Mouse (Mus musculus): ENCODE data around the gene Gm7168. TPM values are rescaled to one million over a fixed set of nuclear protein-coding genes. Genes with fewer than 3 reads are reported as not detected.
A peak's percentile ranks its signal among the peaks of the same experiment; 100 is the strongest.
"Not testable (repeated sequence)": the region's sequence is repeated elsewhere in the genome, so short reads cannot be mapped to it uniquely, and the experiment has no call there.

The Gm7168 gene
- not detected in 2 replicates for polyA plus RNA-seq (2015; fragmentation: Nextera tagmentation; extraction: Ambion mirVana)

- not testable (repeated sequence) for H3K4me2 ChIP-seq; H3K27ac ChIP-seq; ATAC-seq (ENCODE audit: low FRiP score)
Observed at GRCm38 (mm10) chr17:13948073-13948472, at the start of gene Gm7168. Gene Gm7168 (plus strand): TSS chr17:13948373.

GRCm38 (mm10) chr17:13898838-13899237, 49.3 kb upstream of the Gm7168 start:
- Histone ChIP-seq H3K4me1 (replicated peaks) (no peaks in the 10 kb centered on the region), H3K27me3 (no peaks in the 10 kb centered on the region), H3K4me2 (no peak overlapping the region), H3K36me3 (peaks cover 62% of the 10 kb centered on the region), H3K4me3 (no peak overlapping the region), H3K27ac (no peak overlapping the region), H3K9ac (no peak overlapping the region), H3K9me3 (no peaks in the 10 kb centered on the region)
- no peak for ATAC-seq (ENCODE audit: low FRiP score)
- WGBS = 89% methylated on average over 17 of the region's 17 CpGs

More at GRCm38 (mm10) chr17:13948073-13948472, at the start of gene Gm7168:
- H3K9me3 ChIP-seq; H3K36me3 ChIP-seq; H3K4me3 ChIP-seq; H3K9ac ChIP-seq; H3K27me3 ChIP-seq; H3K4me1 ChIP-seq (replicated peaks): not testable (repeated sequence)
- 92% methylated on average over 1 of the region's 2 CpGs for WGBS

- Histone ChIP-seq H3K9ac (no peak overlapping the region), H3K4me3 (no peak overlapping the region), H3K9me3 (no peaks in the 10 kb centered on the region), H3K27me3 (no peaks in the 10 kb centered on the region), H3K4me2 (no peak overlapping the region), H3K27ac (no peak overlapping the region), H3K4me1 (replicated peaks) (no peaks in the 10 kb centered on the region), H3K36me3 (peaks cover 66% of the 10 kb centered on the region)
- ATAC-seq (ENCODE audit: low FRiP score) = no peak
- WGBS = 92% methylated on average over 7 of the region's 7 CpGs
Observed at GRCm38 (mm10) chr17:13899241-13899640, 48.9 kb upstream of the Gm7168 start.

- WGBS = 93% methylated on average over 8 of the region's 8 CpGs
- ATAC-seq (ENCODE audit: low FRiP score) = no peak
Observed at GRCm38 (mm10) chr17:13903793-13904192, 44.4 kb upstream of the Gm7168 start.

GRCm38 (mm10) chr17:13907082-13907481, 41.1 kb upstream of the Gm7168 start:
- no peaks in the 10 kb centered on the region for H3K27me3 ChIP-seq
- H3K4me2 ChIP-seq = no peak overlapping the region
- peaks cover 53% of the 10 kb centered on the region for H3K36me3 ChIP-seq
- H3K27ac ChIP-seq = no peak overlapping the region
- WGBS = 95% methylated on average over 5 of the region's 5 CpGs
- H3K9ac ChIP-seq = no peak overlapping the region
- no peak overlapping the region for H3K4me3 ChIP-seq
- no peak for ATAC-seq (ENCODE audit: low FRiP score)
- no peaks in the 10 kb centered on the region for H3K4me1 ChIP-seq (replicated peaks)
- no peaks in the 10 kb centered on the region for H3K9me3 ChIP-seq

More at GRCm38 (mm10) chr17:13903793-13904192, 44.4 kb upstream of the Gm7168 start:
- Histone ChIP-seq H3K27me3 (no peaks in the 10 kb centered on the region), H3K9ac (no peak overlapping the region), H3K4me2 (no peak overlapping the region), H3K4me1 (replicated peaks) (no peaks in the 10 kb centered on the region), H3K36me3 (peaks cover 75% of the 10 kb centered on the region), H3K27ac (no peak overlapping the region), H3K4me3 (no peak overlapping the region), H3K9me3 (no peaks in the 10 kb centered on the region)

GRCm38 (mm10) chr17:13907681-13908080, 40.5 kb upstream of the Gm7168 start:
- Histone ChIP-seq H3K36me3 (peaks cover 49% of the 10 kb centered on the region), H3K9me3 (no peaks in the 10 kb centered on the region), H3K9ac (no peak overlapping the region), H3K27ac (no peak overlapping the region), H3K27me3 (no peaks in the 10 kb centered on the region), H3K4me1 (replicated peaks) (no peaks in the 10 kb centered on the region), H3K4me2 (no peak overlapping the region), H3K4me3 (no peak overlapping the region)
- 82% methylated on average over 1 of the region's 1 CpGs for WGBS
- no peak for ATAC-seq (ENCODE audit: low FRiP score)

GRCm38 (mm10) chr17:13913951-13914350, 34.2 kb upstream of the Gm7168 start:
- ATAC-seq (ENCODE audit: low FRiP score) = no peak
- H3K4me1 ChIP-seq (replicated peaks) = no peaks in the 10 kb centered on the region
- WGBS = 77% methylated on average over 4 of the region's 4 CpGs

GRCm38 (mm10) chr17:13914531-13914930, 33.6 kb upstream of the Gm7168 start:
- ATAC-seq (ENCODE audit: low FRiP score) = no peak

More at GRCm38 (mm10) chr17:13913951-13914350, 34.2 kb upstream of the Gm7168 start:
- no peaks in the 10 kb centered on the region for H3K36me3 ChIP-seq
- no peak overlapping the region for H3K9ac ChIP-seq
- H3K9me3 ChIP-seq = no peaks in the 10 kb centered on the region
- no peak overlapping the region for H3K4me3 ChIP-seq
- H3K27me3 ChIP-seq = no peaks in the 10 kb centered on the region
- no peak overlapping the region for H3K27ac ChIP-seq
- no peak overlapping the region for H3K4me2 ChIP-seq

GRCm38 (mm10) chr17:13920771-13921170, 27.4 kb upstream of the Gm7168 start:
- Histone ChIP-seq H3K4me1 (replicated peaks) (peaks cover 8% of the 10 kb centered on the region; the same call in 1 of the 2 replicates), H3K9me3 (no peaks in the 10 kb centered on the region), H3K9ac (no peak overlapping the region), H3K27me3 (no peaks in the 10 kb centered on the region), H3K27ac (no peak overlapping the region), H3K4me2 (no peak overlapping the region), H3K36me3 (no peaks in the 10 kb centered on the region), H3K4me3 (no peak overlapping the region)
- WGBS = 77% methylated on average over 2 of the region's 2 CpGs
- no peak for ATAC-seq (ENCODE audit: low FRiP score)

More at GRCm38 (mm10) chr17:13914531-13914930, 33.6 kb upstream of the Gm7168 start:
- Histone ChIP-seq H3K4me3 (no peak overlapping the region), H3K4me1 (replicated peaks) (no peaks in the 10 kb centered on the region), H3K36me3 (no peaks in the 10 kb centered on the region), H3K4me2 (no peak overlapping the region), H3K9me3 (no peaks in the 10 kb centered on the region), H3K27ac (no peak overlapping the region), H3K9ac (no peak overlapping the region), H3K27me3 (no peaks in the 10 kb centered on the region)
- WGBS = 79% methylated on average over 4 of the region's 4 CpGs

GRCm38 (mm10) chr17:13923418-13923817, 24.8 kb upstream of the Gm7168 start:
- peak; percentile 37; the same call in 1 of the 2 replicates for ATAC-seq (ENCODE audit: low FRiP score)
- Histone ChIP-seq H3K27me3 (no peaks in the 10 kb centered on the region), H3K4me1 (replicated peaks) (peaks cover 8% of the 10 kb centered on the region; the same call in 1 of the 2 replicates), H3K9me3 (no peaks in the 10 kb centered on the region), H3K9ac (no peak overlapping the region), H3K36me3 (no peaks in the 10 kb centered on the region), H3K4me2 (no peak overlapping the region), H3K27ac (no peak overlapping the region), H3K4me3 (no peak overlapping the region)
- 66% methylated on average over 2 of the region's 2 CpGs for WGBS

- no peak overlapping the region for H3K9ac ChIP-seq
- H3K4me2 ChIP-seq = no peak overlapping the region
- no peak for ATAC-seq (ENCODE audit: low FRiP score)
- WGBS = 97% methylated on average over 2 of the region's 2 CpGs
- H3K4me3 ChIP-seq = no peak overlapping the region
- H3K27ac ChIP-seq = no peak overlapping the region
- no peaks in the 10 kb centered on the region for H3K9me3 ChIP-seq
- H3K4me1 ChIP-seq (replicated peaks) = peaks cover 8% of the 10 kb centered on the region; the same call in 1 of the 2 replicates
- no peaks in the 10 kb centered on the region for H3K36me3 ChIP-seq
- no peaks in the 10 kb centered on the region for H3K27me3 ChIP-seq
Observed at GRCm38 (mm10) chr17:13924588-13924987, 23.6 kb upstream of the Gm7168 start.

- ATAC-seq (ENCODE audit: low FRiP score) = no peak
- no peaks in the 10 kb centered on the region for H3K36me3 ChIP-seq
- H3K4me2 ChIP-seq = no peak overlapping the region
- H3K9me3 ChIP-seq = no peaks in the 10 kb centered on the region
- WGBS = 76% methylated on average over 3 of the region's 3 CpGs
- peaks cover 8% of the 10 kb centered on the region; the same call in 1 of the 2 replicates for H3K4me1 ChIP-seq (replicated peaks)
- H3K4me3 ChIP-seq = no peak overlapping the region
- H3K27ac ChIP-seq = no peak overlapping the region
- H3K9ac ChIP-seq = no peak overlapping the region
- no peaks in the 10 kb centered on the region for H3K27me3 ChIP-seq
Observed at GRCm38 (mm10) chr17:13925931-13926330, 22.2 kb upstream of the Gm7168 start.

- ATAC-seq (ENCODE audit: low FRiP score) = no peak
- no peaks in the 10 kb centered on the region for H3K36me3 ChIP-seq
- WGBS = 91% methylated on average over 9 of the region's 9 CpGs
- no peak overlapping the region for H3K9ac ChIP-seq
- no peak overlapping the region for H3K4me3 ChIP-seq
- H3K27me3 ChIP-seq = no peaks in the 10 kb centered on the region
- no peaks in the 10 kb centered on the region for H3K9me3 ChIP-seq
- no peak overlapping the region for H3K27ac ChIP-seq
- no peak overlapping the region for H3K4me2 ChIP-seq
- no peaks in the 10 kb centered on the region for H3K4me1 ChIP-seq (replicated peaks)
Observed at GRCm38 (mm10) chr17:13930421-13930820, 17.8 kb upstream of the Gm7168 start.
